Mouse (Mus musculus): ENCODE data around the gene Hk2. TPM values are rescaled to one million over a fixed set of nuclear protein-coding genes. Genes with fewer than 3 reads are reported as not detected.
A peak's percentile ranks its signal among the peaks of the same experiment; 100 is the strongest.

Hk2 gene
- polyA plus RNA-seq, 1 experiment from 2014 or later: 16.0 TPM

- Histone ChIP-seq H3K9me3 (no peaks in the 10 kb centered on the region), H3K4me1 (no peaks in the 10 kb centered on the region), H3K9ac (no peak overlapping the region), H3K36me3 (peaks cover 11% of the 10 kb centered on the region; the same call in 1 of the 2 replicates), H3K27me3 (no peaks in the 10 kb centered on the region), H3K4me3 (no peak overlapping the region), H3K4me2 (replicated peaks) (no peak overlapping the region), H3K27ac (no peak overlapping the region)
- WGBS: 86% methylated on average over 14 of the region's 14 CpGs
- no peak for ATAC-seq (ENCODE audit: insufficient number of reproducible peaks, insufficient read depth, low FRiP score, low TSS enrichment)
Observed at GRCm38 (mm10) chr6:82753638-82754361, 20.5 kb downstream of the Hk2 start.

DNA sequence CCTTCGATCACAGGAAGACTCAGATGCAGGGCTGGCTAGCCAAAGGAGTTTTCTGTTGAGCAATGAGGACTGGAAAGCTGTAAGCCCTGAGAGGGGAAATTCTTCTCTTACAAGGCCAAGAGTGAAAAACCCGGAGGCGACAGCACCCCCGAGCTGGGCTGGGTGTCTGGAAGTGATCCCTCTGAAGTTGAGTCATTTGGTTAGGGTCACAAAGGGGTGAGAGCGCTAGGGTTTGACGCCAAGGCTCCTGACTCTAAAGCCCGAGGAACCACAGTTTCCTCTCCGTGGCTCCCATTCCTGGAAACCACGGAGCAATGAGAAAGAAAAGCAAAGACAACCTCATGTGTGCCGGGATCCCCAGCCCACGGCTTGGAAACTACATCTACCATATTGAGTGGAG lies 21.2 kb downstream of the Hk2 start:
- Histone ChIP-seq H3K36me3 (peaks cover 12% of the 10 kb centered on the region; the same call in 1 of the 2 replicates), H3K27me3 (no peaks in the 10 kb centered on the region), H3K4me1 (no peaks in the 10 kb centered on the region), H3K9ac (no peak overlapping the region), H3K27ac (no peak overlapping the region), H3K4me3 (no peak overlapping the region), H3K9me3 (no peaks in the 10 kb centered on the region), H3K4me2 (replicated peaks) (no peak overlapping the region)
- 65% methylated on average over 11 of the region's 11 CpGs for WGBS
- no peak for ATAC-seq (ENCODE audit: insufficient number of reproducible peaks, insufficient read depth, low FRiP score, low TSS enrichment)

GRCm38 (mm10) chr6:82751791-82752190 lies 22.5 kb downstream of the Hk2 start:
- H3K9ac ChIP-seq: no peak overlapping the region
- peaks cover 6% of the 10 kb centered on the region; the same call in 1 of the 2 replicates for H3K36me3 ChIP-seq
- ATAC-seq (ENCODE audit: insufficient number of reproducible peaks, insufficient read depth, low FRiP score, low TSS enrichment): no peak
- H3K27me3 ChIP-seq: no peaks in the 10 kb centered on the region
- H3K27ac ChIP-seq: no peak overlapping the region
- H3K9me3 ChIP-seq: no peaks in the 10 kb centered on the region
- 96% methylated on average over 7 of the region's 7 CpGs for WGBS
- no peak overlapping the region for H3K4me2 ChIP-seq (replicated peaks)
- no peaks in the 10 kb centered on the region for H3K4me1 ChIP-seq
- H3K4me3 ChIP-seq: no peak overlapping the region

GRCm38 (mm10) chr6:82751031-82751430 lies 23.2 kb downstream of the Hk2 start:
- Histone ChIP-seq H3K9me3 (no peaks in the 10 kb centered on the region), H3K9ac (no peak overlapping the region), H3K4me1 (no peaks in the 10 kb centered on the region), H3K4me3 (no peak overlapping the region), H3K4me2 (replicated peaks) (no peak overlapping the region), H3K27ac (no peak overlapping the region), H3K36me3 (peaks cover 6% of the 10 kb centered on the region; the same call in 1 of the 2 replicates), H3K27me3 (no peaks in the 10 kb centered on the region)
- WGBS: 89% methylated on average over 11 of the region's 11 CpGs
- no peak for ATAC-seq (ENCODE audit: insufficient number of reproducible peaks, insufficient read depth, low FRiP score, low TSS enrichment)

- H3K4me3 ChIP-seq: no peak overlapping the region
- no peak overlapping the region for H3K9ac ChIP-seq
- no peak overlapping the region for H3K4me2 ChIP-seq (replicated peaks)
- peaks cover 6% of the 10 kb centered on the region; the same call in 1 of the 2 replicates for H3K36me3 ChIP-seq
- H3K4me1 ChIP-seq: no peaks in the 10 kb centered on the region
- no peaks in the 10 kb centered on the region for H3K27me3 ChIP-seq
- WGBS: 58% methylated on average over 2 of the region's 2 CpGs
- no peaks in the 10 kb centered on the region for H3K9me3 ChIP-seq
- no peak for ATAC-seq (ENCODE audit: insufficient number of reproducible peaks, insufficient read depth, low FRiP score, low TSS enrichment)
- H3K27ac ChIP-seq: no peak overlapping the region
Observed at GRCm38 (mm10) chr6:82750063-82750462, 24.2 kb downstream of the Hk2 start.

DNA sequence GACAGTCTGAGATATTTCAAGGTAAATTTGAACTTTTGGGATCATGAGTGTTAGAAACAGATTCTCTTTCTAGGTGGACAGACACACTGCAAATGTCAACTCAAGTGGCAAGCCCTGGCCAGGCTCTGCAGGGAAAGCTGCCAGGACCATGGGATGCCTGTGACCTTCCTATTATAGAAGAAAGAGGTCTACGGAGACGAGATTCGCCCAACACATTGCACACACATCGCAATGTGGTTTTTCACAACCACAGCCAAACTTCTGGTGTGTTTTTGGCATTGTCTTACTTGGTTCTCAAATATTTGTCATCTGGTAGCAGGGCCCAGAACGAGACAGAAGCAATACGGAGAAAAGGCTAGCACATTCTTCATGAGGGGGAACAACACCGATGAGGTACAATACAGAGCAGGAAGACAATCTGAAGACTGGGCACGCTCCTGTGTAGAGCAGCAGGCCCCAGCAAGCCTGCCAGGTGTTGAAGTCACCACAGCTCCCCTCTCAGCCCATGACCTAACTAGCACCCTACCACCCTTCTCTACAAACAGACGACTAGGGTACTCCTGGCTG lies 26.1 kb downstream of the Hk2 start:
- 93% methylated on average over 9 of the region's 9 CpGs for WGBS
- H3K27ac ChIP-seq: no peak overlapping the region
- no peak for ATAC-seq (ENCODE audit: insufficient number of reproducible peaks, insufficient read depth, low FRiP score, low TSS enrichment)
- no peaks in the 10 kb centered on the region for H3K27me3 ChIP-seq
- H3K9me3 ChIP-seq: no peaks in the 10 kb centered on the region
- no peak overlapping the region for H3K9ac ChIP-seq
- H3K4me1 ChIP-seq: no peaks in the 10 kb centered on the region
- no peak overlapping the region for H3K4me3 ChIP-seq
- H3K4me2 ChIP-seq (replicated peaks): no peak overlapping the region
- H3K36me3 ChIP-seq: peaks cover 18% of the 10 kb centered on the region

- no peaks in the 10 kb centered on the region for H3K27me3 ChIP-seq
- no peak overlapping the region for H3K27ac ChIP-seq
- no peak overlapping the region for H3K4me3 ChIP-seq
- no peaks in the 10 kb centered on the region for H3K4me1 ChIP-seq
- 73% methylated on average over 5 of the region's 5 CpGs for WGBS
- no peak for ATAC-seq (ENCODE audit: insufficient number of reproducible peaks, insufficient read depth, low FRiP score, low TSS enrichment)
- no peak overlapping the region for H3K9ac ChIP-seq
- H3K4me2 ChIP-seq (replicated peaks): no peak overlapping the region
- peaks cover 29% of the 10 kb centered on the region for H3K36me3 ChIP-seq
- no peaks in the 10 kb centered on the region for H3K9me3 ChIP-seq
Observed at GRCm38 (mm10) chr6:82747085-82747484, 27.2 kb downstream of the Hk2 start.

- ATAC-seq (ENCODE audit: insufficient number of reproducible peaks, insufficient read depth, low FRiP score, low TSS enrichment): no peak
- Histone ChIP-seq H3K9ac (no peak overlapping the region), H3K36me3 (peaks cover 30% of the 10 kb centered on the region), H3K4me3 (no peak overlapping the region), H3K4me1 (no peaks in the 10 kb centered on the region), H3K9me3 (no peaks in the 10 kb centered on the region), H3K4me2 (replicated peaks) (no peak overlapping the region), H3K27ac (no peak overlapping the region), H3K27me3 (no peaks in the 10 kb centered on the region)
- 88% methylated on average over 9 of the region's 9 CpGs for WGBS
Observed at GRCm38 (mm10) chr6:82744553-82744952, 29.7 kb downstream of the Hk2 start.

- Histone ChIP-seq H3K27ac (no peak overlapping the region), H3K9me3 (no peaks in the 10 kb centered on the region), H3K4me1 (no peaks in the 10 kb centered on the region), H3K27me3 (no peaks in the 10 kb centered on the region), H3K9ac (no peak overlapping the region), H3K4me3 (no peak overlapping the region), H3K36me3 (peaks cover 42% of the 10 kb centered on the region), H3K4me2 (replicated peaks) (no peak overlapping the region)
- WGBS: 82% methylated on average over 5 of the region's 5 CpGs
- no peak for ATAC-seq (ENCODE audit: insufficient number of reproducible peaks, insufficient read depth, low FRiP score, low TSS enrichment)
Observed at GRCm38 (mm10) chr6:82741518-82741880, 32.8 kb downstream of the Hk2 start.

GRCm38 (mm10) chr6:82740868-82741517 lies 33.3 kb downstream of the Hk2 start:
- WGBS: 83% methylated on average over 8 of the region's 8 CpGs
- Histone ChIP-seq H3K4me1 (no peaks in the 10 kb centered on the region), H3K27ac (no peak overlapping the region), H3K36me3 (peaks cover 47% of the 10 kb centered on the region), H3K9ac (no peak overlapping the region), H3K4me2 (replicated peaks) (no peak overlapping the region), H3K9me3 (no peaks in the 10 kb centered on the region), H3K4me3 (no peak overlapping the region), H3K27me3 (no peaks in the 10 kb centered on the region)
- no peak for ATAC-seq (ENCODE audit: insufficient number of reproducible peaks, insufficient read depth, low FRiP score, low TSS enrichment)

DNA sequence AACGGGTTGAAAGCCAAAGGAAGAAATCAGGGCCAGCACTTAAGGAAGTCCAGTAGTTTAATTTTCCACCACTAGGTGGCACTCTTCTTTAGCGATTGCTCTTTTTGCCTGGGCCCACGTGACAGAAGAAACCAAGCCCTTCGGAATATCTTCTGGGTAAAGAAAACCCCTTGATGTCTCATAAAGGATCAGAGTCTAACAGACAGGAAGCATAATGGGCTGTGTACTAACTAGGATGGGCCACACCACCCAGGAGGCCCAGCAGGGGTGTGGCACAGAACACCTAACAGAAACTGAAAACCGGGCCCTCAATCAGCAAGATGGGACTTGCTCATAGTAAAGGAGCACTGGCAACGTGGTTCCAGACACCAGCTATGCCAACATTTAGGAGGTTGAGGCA lies 34.0 kb downstream of the Hk2 start:
- peaks cover 52% of the 10 kb centered on the region for H3K36me3 ChIP-seq
- H3K4me2 ChIP-seq (replicated peaks): no peak overlapping the region
- H3K9ac ChIP-seq: no peak overlapping the region
- 32% methylated on average over 6 of the region's 6 CpGs for WGBS
- no peak overlapping the region for H3K27ac ChIP-seq
- H3K27me3 ChIP-seq: no peaks in the 10 kb centered on the region
- H3K9me3 ChIP-seq: no peaks in the 10 kb centered on the region
- H3K4me3 ChIP-seq: no peak overlapping the region
- peak; percentile 58; the same call in 1 of the 2 replicates for ATAC-seq (ENCODE audit: insufficient number of reproducible peaks, insufficient read depth, low FRiP score, low TSS enrichment)
- H3K4me1 ChIP-seq: no peaks in the 10 kb centered on the region
